Mouse (Mus musculus) right cerebral cortex, postnatal 4 days (tissue): ENCODE results near the gene Trak1.
A peak's percentile ranks its signal among the peaks of the same experiment; 100 is the strongest.

ENCODE experiments used
- DNase-seq: peaks from one replicate; pipeline ENCODE4 v3.0.0-alpha.2; 2022

Trak1 gene

DNA sequence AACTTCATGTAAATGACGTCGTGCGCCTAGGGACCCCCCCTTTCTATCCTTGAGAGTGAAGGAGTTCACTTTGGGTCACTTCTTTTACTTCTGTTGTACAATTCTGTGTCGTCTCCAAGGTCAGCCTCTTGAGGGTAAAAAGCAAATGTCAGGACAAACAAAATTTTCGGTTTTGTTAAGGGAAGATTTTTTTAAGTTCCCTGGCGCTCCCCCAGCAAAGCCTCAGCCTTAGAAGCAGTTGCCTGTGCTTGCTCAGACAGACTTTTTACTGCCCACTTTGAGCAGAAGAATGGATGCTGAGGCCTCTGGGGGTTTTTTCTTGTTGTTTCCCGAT, 730 bp downstream of the Trak1 start:
- no peak for DNase-seq

GRCm38 (mm10) chr9:121298411-121299091, 1.2 kb downstream of the Trak1 start:
- no peak for DNase-seq

GRCm38 (mm10) chr9:121299223-121299755, 2.0 kb downstream of the Trak1 start:
- no peak for DNase-seq

- no peak for DNase-seq
Measured at GRCm38 (mm10) chr9:121299976-121300570, 2.8 kb downstream of the Trak1 start.

DNA sequence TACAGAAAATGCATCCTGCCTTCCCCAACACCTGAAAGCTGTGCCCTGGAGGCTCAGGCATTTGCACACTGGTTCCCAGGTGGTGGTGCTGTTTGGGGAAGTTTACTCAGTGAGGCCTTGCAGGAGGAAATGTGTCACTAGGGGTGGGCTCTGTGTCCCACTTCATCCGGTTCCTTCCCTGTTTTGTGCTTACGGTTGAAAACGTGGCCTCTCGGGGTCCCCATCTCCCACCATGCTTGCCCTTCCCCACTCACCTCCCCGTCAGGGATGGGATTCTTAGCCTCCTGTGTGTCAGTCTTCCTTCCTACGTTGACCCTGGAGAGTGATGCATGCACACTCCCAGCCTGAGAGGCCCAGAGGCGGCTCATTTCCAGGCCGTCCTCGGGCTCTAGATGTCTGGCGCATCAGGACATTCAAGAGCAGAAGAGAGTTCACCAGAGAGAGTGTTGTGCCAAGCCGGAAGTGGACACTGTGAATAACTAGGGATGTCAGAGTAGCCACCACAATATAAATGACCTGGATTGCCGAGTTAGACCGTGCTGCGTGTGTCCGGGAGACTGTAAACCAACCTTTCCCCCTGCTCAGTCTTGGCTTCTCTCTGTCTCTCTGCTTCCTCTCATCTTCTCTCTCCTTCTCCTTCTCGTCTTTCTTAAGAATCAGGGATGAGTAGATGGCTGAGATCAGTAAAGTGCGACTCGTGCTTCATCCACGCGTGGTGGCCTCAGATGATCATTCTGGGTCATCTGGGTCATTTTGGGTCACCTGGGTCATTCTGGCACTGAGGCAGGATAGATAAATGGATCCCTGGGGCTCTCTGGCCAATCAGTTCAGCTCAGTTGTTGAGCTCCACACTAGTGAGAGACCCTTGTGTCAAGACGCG, 4.0 kb downstream of the Trak1 start:
- no peak for DNase-seq

GRCm38 (mm10) chr9:121302543-121302942, 5.2 kb downstream of the Trak1 start:
- no peak for DNase-seq

DNA sequence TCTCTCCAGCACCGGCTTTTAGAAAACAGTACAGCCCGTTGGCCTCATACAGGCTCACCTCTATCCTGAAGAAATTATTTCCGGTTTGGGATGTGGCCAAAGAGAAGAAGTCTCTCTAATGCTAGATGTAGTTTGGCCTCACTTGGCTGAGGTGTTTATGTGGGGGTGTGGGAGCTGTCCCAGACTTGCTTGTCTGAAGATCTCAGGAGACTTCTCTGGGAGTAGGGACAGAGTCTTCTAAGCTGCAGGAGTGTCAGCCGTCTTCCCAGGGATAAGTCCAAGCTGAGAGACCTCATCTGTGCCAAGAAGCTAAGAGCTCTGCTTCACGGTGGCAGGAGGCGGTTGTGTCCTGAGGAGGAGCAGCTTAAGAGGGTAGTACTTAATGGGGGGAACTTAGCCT, 5.8 kb downstream of the Trak1 start:
- no peak for DNase-seq

- DNase-seq = no peak
Measured at GRCm38 (mm10) chr9:121303748-121304147, 6.4 kb downstream of the Trak1 start.

DNA sequence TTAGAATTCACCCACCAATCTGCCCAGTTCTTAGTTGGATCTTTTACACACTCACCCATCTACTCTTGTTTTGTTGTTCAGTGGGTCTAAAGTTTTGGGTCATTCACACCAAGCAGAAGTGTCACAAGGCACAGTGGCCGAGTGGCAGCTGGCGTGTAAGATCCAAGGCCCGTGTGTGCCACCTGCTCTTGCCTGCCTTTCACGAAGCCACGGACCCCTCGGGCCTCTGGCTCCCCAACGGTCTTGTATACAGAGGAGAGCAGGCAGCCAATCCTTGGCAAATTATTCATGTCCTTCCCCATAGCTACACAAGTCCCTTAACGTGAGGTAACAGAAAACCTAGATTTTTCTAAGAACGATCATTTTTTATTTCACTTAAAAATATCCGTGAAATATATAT, 7.2 kb downstream of the Trak1 start:
- no peak for DNase-seq

DNA sequence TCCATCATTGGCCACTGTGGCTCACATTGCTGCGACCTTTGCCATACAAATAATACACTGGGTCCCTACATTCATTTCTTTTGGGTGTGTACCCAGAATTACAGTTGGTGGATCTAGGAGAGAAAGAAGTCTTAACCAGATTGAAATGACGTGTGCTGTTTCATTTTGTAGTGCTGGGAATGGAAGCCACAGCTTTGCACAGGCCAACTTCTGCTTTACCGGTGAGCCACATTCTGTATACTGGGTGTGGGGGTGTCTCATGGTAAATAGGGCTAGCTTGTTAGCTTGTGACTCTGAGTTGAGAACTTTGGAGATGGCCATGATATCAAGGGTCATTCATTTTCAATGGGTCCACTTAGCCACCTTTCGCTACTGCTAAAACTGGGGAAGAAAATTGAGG, 8.2 kb downstream of the Trak1 start:
- DNase-seq = no peak

- DNase-seq = no peak
Measured at GRCm38 (mm10) chr9:121309287-121309686, 12.0 kb downstream of the Trak1 start.

GRCm38 (mm10) chr9:121310501-121310900, 13.2 kb downstream of the Trak1 start:
- no peak for DNase-seq

GRCm38 (mm10) chr9:121311846-121312236, 14.5 kb downstream of the Trak1 start:
- no peak for DNase-seq

GRCm38 (mm10) chr9:121312237-121312891, 15.1 kb downstream of the Trak1 start:
- no peak for DNase-seq

- DNase-seq = peak; percentile 43
Measured at GRCm38 (mm10) chr9:121313656-121314374, 16.5 kb downstream of the Trak1 start.

DNA sequence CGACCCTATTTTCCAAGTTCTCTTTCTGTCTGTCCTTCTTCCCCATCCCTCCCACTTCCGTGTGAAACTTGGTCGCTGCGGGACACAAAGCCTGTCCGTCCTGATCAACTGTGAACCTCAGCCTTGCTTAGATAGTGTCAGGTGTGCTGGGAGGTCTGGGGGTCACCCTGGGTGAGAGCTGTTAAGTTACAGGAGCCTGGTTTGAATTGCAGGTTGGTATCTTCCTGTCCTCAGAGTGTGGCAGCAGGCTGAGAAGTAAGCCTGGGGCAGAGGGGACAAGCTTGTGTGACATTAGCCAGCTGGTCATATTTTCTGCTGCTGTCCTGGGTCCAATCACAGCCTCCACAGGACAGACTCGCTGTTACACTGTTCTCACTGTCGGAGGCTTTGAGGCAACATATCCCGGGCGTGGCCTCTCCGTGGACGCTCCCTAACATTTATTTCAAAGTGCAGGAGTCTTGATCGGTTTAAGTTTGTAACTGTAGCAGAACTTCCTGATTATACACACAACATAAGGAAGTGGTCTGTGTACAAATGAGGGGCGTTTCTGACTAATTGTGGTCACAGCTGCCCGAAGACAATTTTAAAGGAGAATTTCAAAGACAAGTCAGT, 17.3 kb downstream of the Trak1 start:
- DNase-seq = no peak

- DNase-seq = no peak
Measured at GRCm38 (mm10) chr9:121315901-121316595, 18.7 kb downstream of the Trak1 start.

GRCm38 (mm10) chr9:121316621-121317405, 19.5 kb downstream of the Trak1 start:
- no peak for DNase-seq

- DNase-seq = no peak
Measured at GRCm38 (mm10) chr9:121319323-121319966, 22.1 kb downstream of the Trak1 start.

GRCm38 (mm10) chr9:121320433-121320832, 23.1 kb downstream of the Trak1 start:
- DNase-seq = no peak
